Mouse (Mus musculus): Measurements from ENCODE around the gene Pphln1. TPM values are rescaled to one million over a fixed set of nuclear protein-coding genes. Genes with fewer than 3 reads are reported as not detected.

Pphln1 gene
- polyA plus RNA-seq, 2 experiments, result 20.6 to 32.5 TPM

DNA sequence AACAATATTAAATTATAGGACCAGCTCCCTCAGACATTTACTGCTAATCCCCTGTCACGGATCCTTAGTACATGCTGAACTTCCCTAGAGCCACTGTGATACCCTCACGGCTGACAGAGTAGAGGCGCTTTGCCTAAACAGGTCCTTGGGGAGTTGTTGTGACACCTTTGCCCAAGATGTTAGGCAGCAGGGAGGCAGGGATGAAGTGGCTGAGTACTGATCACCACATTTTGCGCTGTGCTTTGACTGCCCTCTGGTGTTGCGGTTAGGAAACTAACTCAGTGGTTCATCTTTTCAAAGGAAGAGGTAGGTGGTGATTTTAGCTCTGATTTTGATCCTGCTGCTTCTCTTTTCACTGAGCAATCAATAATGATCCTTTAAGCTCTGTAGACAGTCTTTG is 40.5 kb downstream of the Pphln1 start:
- no peak overlapping the region for H3K4me2 ChIP-seq (replicated peaks; ENCODE audit: low read depth, low read length, severe bottlenecking)
- no peak for TF ChIP-seq POLR2A (IDR thresholded peaks at IDR 0.05; ENCODE audit: borderline replicate concordance, extremely low read depth, insufficient read depth, insufficient read length)
- ATAC-seq (ENCODE audit: low FRiP score, low read depth) (no peak), DNase-seq (ENCODE audit: low spot score) (peak; percentile 68)
- no peaks in the 10 kb centered on the region for H3K4me1 ChIP-seq (ENCODE audit: control insufficient read depth, insufficient read depth, low read length)
- no peak overlapping the region for H3K27ac ChIP-seq (replicated peaks; ENCODE audit: low read depth, low read length)
- peaks cover 36% of the 10 kb centered on the region for H3K36me3 ChIP-seq (ENCODE audit: control insufficient read depth, insufficient read depth, low read length)
- no peaks in the 10 kb centered on the region for H3K9me3 ChIP-seq (ENCODE audit: control insufficient read depth, low read length)
- H3K9ac ChIP-seq (ENCODE audit: low read depth, low read length, severe bottlenecking), result no peak overlapping the region
- H3K27me3 ChIP-seq (ENCODE audit: control insufficient read depth, insufficient read depth, low read length), result no peaks in the 10 kb centered on the region
- WGBS, result 39% methylated on average over 5 of the region's 5 CpGs
- H3K4me3 ChIP-seq (replicated peaks; ENCODE audit: low read length), result no peak overlapping the region

DNA sequence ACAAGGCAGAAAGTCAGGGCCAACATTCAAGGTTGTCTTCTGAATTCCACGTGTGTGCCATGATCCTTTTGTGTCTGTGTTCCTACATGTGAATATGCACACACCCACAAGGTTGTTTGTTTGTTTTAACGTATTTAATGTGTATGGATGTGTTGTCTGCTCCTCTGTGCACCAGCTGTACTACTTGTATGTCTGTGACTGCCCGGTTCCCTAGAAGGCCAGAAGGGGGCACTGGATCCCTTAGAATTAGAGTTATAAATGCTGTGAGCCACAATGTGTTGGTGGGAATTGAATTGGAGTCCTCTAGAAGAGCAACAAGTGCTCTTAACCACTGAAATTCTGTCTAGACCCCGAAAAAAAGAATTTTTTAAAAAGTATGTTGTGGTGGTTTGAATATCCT is 44.1 kb downstream of the Pphln1 start:
- H3K36me3 ChIP-seq (ENCODE audit: control insufficient read depth, insufficient read depth, low read length), result peaks cover 40% of the 10 kb centered on the region
- 94% methylated on average over 4 of the region's 4 CpGs for WGBS

DNA sequence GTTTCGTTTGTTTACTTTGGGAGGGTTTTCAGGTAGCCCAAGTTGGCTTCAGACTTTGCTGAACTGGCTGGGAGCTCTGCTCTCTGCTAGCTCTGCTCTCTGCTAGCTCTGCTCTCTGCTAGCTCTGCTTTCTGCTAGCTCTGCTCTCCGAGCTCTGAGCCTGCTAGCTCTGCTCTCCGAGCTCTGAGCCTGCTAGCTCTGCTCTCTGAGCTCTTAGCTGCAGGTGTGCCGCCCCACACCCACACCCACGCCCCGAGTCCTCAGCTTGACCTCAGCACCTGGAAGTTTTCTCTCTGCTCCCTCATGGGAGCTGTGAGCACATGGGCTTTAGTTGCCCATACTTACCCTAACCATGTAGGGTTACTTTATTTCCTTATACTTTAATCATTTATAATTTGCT is 45.5 kb downstream of the Pphln1 start:
- no peak overlapping the region for H3K27ac ChIP-seq (replicated peaks; ENCODE audit: low read depth, low read length)
- H3K4me1 ChIP-seq (ENCODE audit: control insufficient read depth, insufficient read depth, low read length), result no peaks in the 10 kb centered on the region
- no peak overlapping the region for H3K9ac ChIP-seq (ENCODE audit: low read depth, low read length, severe bottlenecking)
- peaks cover 40% of the 10 kb centered on the region for H3K36me3 ChIP-seq (ENCODE audit: control insufficient read depth, insufficient read depth, low read length)
- TF ChIP-seq POLR2A (IDR thresholded peaks at IDR 0.05; ENCODE audit: borderline replicate concordance, extremely low read depth, insufficient read depth, insufficient read length), result no peak
- H3K4me3 ChIP-seq (replicated peaks; ENCODE audit: low read length), result no peak overlapping the region
- H3K9me3 ChIP-seq (ENCODE audit: control insufficient read depth, low read length), result no peaks in the 10 kb centered on the region
- 74% methylated on average over 6 of the region's 6 CpGs for WGBS
- no peak overlapping the region for H3K4me2 ChIP-seq (replicated peaks; ENCODE audit: low read depth, low read length, severe bottlenecking)
- no peak for DNase-seq (ENCODE audit: low spot score)
- ATAC-seq (ENCODE audit: low FRiP score, low read depth), result no peak
- no peaks in the 10 kb centered on the region for H3K27me3 ChIP-seq (ENCODE audit: control insufficient read depth, insufficient read depth, low read length)

More for the DNA sequence above, 44.1 kb downstream of the Pphln1 start:
- TF ChIP-seq POLR2A (IDR thresholded peaks at IDR 0.05; ENCODE audit: borderline replicate concordance, extremely low read depth, insufficient read depth, insufficient read length), result no peak
- Histone ChIP-seq H3K4me1 (ENCODE audit: control insufficient read depth, insufficient read depth, low read length) (no peaks in the 10 kb centered on the region), H3K9me3 (ENCODE audit: control insufficient read depth, low read length) (no peaks in the 10 kb centered on the region), H3K4me3 (replicated peaks; ENCODE audit: low read length) (no peak overlapping the region), H3K27ac (replicated peaks; ENCODE audit: low read depth, low read length) (no peak overlapping the region), H3K4me2 (replicated peaks; ENCODE audit: low read depth, low read length, severe bottlenecking) (no peak overlapping the region), H3K9ac (ENCODE audit: low read depth, low read length, severe bottlenecking) (no peak overlapping the region), H3K27me3 (ENCODE audit: control insufficient read depth, insufficient read depth, low read length) (no peaks in the 10 kb centered on the region)
- DNase-seq (ENCODE audit: low spot score) (no peak), ATAC-seq (ENCODE audit: low FRiP score, low read depth) (no peak)

DNA sequence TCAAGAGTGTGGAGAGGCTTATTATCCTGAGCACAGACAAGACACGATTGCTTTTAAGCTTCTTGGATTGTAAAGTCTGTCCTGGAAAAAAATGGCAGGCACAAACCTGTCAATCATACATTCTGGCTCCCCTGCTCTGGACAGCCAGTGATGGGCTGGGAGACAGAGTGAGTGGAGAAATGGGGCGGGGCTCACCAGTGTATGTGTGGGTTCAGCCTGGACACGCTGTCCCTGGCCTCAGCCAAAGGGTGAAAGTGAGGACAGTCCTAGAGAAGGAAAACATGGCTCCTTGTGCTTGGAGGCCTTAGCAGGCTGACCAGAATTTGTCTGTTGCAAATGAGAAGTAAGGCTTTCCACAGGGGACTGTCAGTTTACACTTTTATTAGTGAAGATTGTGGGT is 50.7 kb downstream of the Pphln1 start:
- Histone ChIP-seq H3K9me3 (ENCODE audit: control insufficient read depth, low read length) (no peaks in the 10 kb centered on the region), H3K27ac (replicated peaks; ENCODE audit: low read depth, low read length) (no peak overlapping the region), H3K4me3 (replicated peaks; ENCODE audit: low read length) (no peak overlapping the region), H3K4me2 (replicated peaks; ENCODE audit: low read depth, low read length, severe bottlenecking) (no peak overlapping the region), H3K9ac (ENCODE audit: low read depth, low read length, severe bottlenecking) (no peak overlapping the region), H3K27me3 (ENCODE audit: control insufficient read depth, insufficient read depth, low read length) (no peaks in the 10 kb centered on the region), H3K36me3 (ENCODE audit: control insufficient read depth, insufficient read depth, low read length) (peaks cover 18% of the 10 kb centered on the region), H3K4me1 (ENCODE audit: control insufficient read depth, insufficient read depth, low read length) (no peaks in the 10 kb centered on the region)
- ATAC-seq (ENCODE audit: low FRiP score, low read depth) (no peak), DNase-seq (ENCODE audit: low spot score) (no peak)
- no peak for TF ChIP-seq POLR2A (IDR thresholded peaks at IDR 0.05; ENCODE audit: borderline replicate concordance, extremely low read depth, insufficient read depth, insufficient read length)
- WGBS, result 85% methylated on average over 3 of the region's 3 CpGs

DNA sequence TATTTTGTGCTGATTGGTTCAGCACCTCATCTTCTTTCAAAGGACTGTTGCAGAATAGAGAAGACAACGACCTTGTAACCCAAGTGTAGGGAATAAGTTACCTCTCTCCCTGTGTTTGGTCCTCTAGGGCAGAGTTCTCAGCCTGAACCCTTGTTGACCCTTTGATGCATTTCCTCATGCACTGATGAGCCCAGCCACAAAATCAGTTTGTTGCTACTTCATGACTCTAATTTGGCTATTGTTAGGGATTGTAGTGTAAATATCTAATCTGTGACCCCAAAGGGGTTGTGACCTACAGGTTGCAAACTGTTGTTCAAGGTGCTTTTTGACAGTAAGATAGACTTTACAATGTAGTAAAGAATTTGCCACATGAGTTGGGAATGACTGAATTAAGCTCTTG is 55.1 kb downstream of the Pphln1 start:
- H3K27me3 ChIP-seq (ENCODE audit: control insufficient read depth, insufficient read depth, low read length), result no peaks in the 10 kb centered on the region
- no peak overlapping the region for H3K4me3 ChIP-seq (replicated peaks; ENCODE audit: low read length)
- DNase-seq (ENCODE audit: low spot score) (no peak), ATAC-seq (ENCODE audit: low FRiP score, low read depth) (no peak)
- TF ChIP-seq POLR2A (IDR thresholded peaks at IDR 0.05; ENCODE audit: borderline replicate concordance, extremely low read depth, insufficient read depth, insufficient read length), result no peak
- H3K9me3 ChIP-seq (ENCODE audit: control insufficient read depth, low read length), result no peaks in the 10 kb centered on the region
- no peak overlapping the region for H3K4me2 ChIP-seq (replicated peaks; ENCODE audit: low read depth, low read length, severe bottlenecking)
- H3K27ac ChIP-seq (replicated peaks; ENCODE audit: low read depth, low read length), result no peak overlapping the region
- no peaks in the 10 kb centered on the region for H3K4me1 ChIP-seq (ENCODE audit: control insufficient read depth, insufficient read depth, low read length)
- H3K9ac ChIP-seq (ENCODE audit: low read depth, low read length, severe bottlenecking), result no peak overlapping the region
- H3K36me3 ChIP-seq (ENCODE audit: control insufficient read depth, insufficient read depth, low read length), result peaks cover 15% of the 10 kb centered on the region
- 85% methylated on average over 1 of the region's 1 CpGs for WGBS

DNA sequence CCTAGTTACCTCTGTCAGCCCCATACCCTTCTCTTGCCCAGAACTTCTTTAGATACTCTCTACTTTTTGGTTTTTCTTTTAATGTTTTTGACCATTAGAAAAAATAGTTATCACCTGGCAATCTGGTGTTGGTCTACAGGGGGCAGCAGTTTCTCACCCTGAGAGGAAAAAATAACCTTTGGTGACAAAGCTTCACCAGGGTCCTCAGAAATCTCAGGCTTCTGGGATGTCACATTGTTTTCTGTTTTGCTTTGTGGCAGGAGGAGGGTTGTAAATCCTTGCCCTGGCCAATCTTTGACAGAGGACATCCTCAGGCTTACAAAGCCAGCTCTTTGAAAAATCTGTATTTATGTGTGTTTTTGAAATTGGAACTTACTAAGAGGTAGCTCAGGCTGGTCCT is 57.9 kb downstream of the Pphln1 start:
- Histone ChIP-seq H3K9ac (ENCODE audit: low read depth, low read length, severe bottlenecking) (no peak overlapping the region), H3K4me3 (replicated peaks; ENCODE audit: low read length) (no peak overlapping the region), H3K9me3 (ENCODE audit: control insufficient read depth, low read length) (no peaks in the 10 kb centered on the region), H3K27ac (replicated peaks; ENCODE audit: low read depth, low read length) (no peak overlapping the region), H3K4me1 (ENCODE audit: control insufficient read depth, insufficient read depth, low read length) (no peaks in the 10 kb centered on the region; the same call in 1 of the 2 replicates), H3K27me3 (ENCODE audit: control insufficient read depth, insufficient read depth, low read length) (no peaks in the 10 kb centered on the region), H3K36me3 (ENCODE audit: control insufficient read depth, insufficient read depth, low read length) (peaks cover 17% of the 10 kb centered on the region), H3K4me2 (replicated peaks; ENCODE audit: low read depth, low read length, severe bottlenecking) (no peak overlapping the region)
- ATAC-seq (ENCODE audit: low FRiP score, low read depth) (no peak), DNase-seq (ENCODE audit: low spot score) (no peak)
- no peak for TF ChIP-seq POLR2A (IDR thresholded peaks at IDR 0.05; ENCODE audit: borderline replicate concordance, extremely low read depth, insufficient read depth, insufficient read length)
